Mouse (Mus musculus) megakaryocyte progenitor cell, adult 5-6 weeks (primary cell): ENCODE measurements at regions not wholly inside any gene's neighbourhood (a gene's known extent, or its start where the extent isn't known, plus 50 kb on each side); places are given as distances from the start of the nearest gene placed in this dataset.

ENCODE experiments used
- ATAC-seq: replicated peaks from 2 replicates; pipeline ENCODE4 v1.8.0; 2016; ENCODE audit warnings: mild to moderate bottlenecking, moderate TSS enrichment, inconsistent platforms; ENCODE audit not compliant: poor library complexity

DNA sequence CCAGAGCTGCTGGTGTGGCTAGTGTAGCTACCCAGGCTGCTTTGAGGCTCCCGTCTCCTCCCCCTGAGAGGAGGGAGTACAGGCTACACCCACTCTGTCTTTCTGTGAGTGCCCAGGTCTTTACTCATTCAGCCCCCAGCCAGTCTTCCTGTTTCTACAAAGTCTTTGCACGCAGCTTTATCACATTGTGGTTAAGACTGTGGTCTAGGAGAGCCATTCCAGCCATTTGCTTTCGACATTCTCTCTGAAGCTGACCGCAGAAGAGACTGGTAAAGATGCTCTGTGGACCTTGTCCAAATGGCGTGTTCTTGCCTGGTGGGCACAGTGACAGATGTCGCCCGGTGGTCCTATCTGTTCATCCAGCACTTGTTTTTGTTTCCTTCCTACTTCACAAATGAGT is 62.0 kb downstream of the Tpra1 start:
- ATAC-seq = peak; percentile 70

DNA sequence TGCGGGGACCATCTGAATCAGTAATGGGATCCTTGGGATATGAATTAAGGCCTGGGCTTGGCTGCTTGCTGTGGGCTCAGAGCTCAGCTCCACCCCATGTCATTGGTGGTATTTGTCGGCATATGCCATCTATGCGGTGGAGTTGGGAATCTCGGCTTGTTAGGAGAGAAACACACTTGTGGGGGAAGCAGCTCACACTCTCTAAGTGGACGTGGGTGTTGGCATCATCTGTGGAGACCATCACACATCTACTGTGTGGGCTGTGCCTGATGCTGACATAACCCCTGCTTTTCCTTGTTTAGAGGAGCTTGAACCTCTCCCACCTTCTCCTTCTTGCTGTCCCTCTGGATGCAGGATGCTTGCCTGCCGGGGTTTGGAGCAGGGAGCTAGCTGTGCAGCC is 62.9 kb downstream of the Tpra1 start:
- ATAC-seq = no peak

DNA sequence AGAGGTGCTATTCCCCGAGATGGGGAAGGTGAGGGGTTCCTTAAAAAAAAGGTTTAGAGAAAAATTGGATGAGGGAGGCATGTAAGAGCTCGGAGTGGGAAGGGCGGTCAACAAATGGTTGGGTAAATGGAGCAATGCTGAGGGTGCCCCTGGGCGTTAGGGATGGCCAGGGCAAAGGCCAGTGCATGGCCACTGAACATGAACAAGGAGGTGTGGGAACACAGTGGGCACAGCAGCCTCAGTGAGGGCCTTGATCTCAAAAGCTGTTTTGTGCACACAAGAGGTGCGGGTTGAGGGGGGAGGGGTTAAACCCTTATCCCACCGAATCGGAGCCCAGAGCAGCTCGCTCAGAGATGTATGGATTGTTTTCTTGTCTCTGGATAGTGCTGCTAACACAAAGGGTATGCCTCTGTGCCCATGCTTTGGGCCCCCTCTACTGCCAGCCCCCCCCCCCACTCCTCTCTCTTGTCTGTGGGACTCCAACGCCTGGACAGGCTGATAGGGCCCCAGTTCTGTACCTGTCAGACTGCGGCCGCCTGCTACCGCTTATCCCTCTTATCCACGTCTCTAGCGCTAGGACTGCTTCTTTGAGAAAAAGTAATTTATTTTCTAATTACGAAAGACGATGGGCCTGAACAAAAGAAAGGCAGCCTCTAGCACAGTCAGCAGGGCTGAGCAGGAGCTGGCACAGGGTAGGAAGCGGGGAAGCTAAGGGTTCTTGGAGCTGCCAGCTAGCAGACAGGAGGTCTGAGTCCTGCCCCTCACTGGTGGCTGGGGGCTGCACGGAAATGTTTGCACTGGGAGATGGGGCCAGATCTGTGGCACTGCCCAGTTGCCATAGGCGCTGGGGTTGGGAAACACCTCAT is 63.5 kb downstream of the Tpra1 start:
- ATAC-seq = no peak

DNA sequence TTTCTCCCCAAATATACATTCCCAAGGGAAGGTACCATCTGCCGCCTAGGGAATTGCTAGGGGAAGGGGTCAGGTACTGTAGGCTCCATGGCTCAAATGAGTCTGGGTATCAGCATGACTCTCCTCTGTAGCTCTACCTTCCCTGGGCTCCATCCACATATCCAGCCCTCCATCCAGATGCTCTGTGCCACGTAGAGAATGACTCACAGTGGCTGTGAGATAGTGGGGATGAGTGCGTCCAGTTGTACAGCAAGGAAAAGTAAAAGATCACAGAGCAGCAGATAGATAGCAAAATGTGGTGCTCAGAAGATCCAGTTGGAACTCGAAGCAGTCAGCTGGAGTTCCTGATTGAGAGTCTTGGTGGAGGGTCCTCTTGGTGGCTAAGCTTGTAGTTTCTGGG is 64.5 kb downstream of the Tpra1 start:
- ATAC-seq = no peak

DNA sequence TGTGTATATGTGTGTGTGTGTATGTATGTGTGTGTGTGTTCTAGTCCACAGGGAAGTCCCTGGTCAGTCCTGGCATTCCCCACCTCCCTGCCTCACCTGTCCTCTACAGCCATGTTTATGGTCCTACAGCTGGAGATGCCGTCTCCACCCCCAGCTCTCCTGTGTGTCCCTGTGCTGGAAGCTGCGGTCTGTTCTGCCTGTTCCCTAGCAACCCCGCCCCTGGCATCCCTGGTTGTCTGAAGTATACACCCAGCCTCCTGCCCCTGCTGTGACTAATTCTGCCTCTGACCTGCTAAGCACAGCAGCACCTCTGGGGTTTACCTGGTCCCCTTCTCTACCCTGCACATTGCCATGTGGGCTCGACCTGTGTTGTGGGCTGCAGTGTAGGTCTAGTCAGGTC is 66.8 kb downstream of the Tpra1 start:
- ATAC-seq = no peak

DNA sequence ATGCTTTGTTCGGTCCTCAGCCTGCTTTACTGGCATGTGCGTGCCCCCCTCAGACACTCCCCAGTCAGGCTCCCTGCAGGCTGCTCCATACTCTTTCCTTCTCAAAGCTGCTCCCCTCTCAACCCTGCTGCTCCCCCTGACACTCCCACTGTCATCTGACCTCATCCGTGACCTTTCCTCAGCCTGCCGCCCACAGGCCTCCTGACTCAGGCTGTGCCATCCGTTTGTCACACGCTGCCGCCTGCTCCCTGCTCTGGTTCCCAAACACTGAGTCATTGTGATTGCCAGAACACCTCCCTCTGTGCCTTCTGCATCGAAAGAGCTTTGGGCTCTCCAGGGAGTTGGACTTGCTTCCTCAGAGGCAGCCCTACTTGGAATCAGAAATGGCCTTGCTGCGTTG is 69.7 kb downstream of the Tpra1 start:
- no peak for ATAC-seq

DNA sequence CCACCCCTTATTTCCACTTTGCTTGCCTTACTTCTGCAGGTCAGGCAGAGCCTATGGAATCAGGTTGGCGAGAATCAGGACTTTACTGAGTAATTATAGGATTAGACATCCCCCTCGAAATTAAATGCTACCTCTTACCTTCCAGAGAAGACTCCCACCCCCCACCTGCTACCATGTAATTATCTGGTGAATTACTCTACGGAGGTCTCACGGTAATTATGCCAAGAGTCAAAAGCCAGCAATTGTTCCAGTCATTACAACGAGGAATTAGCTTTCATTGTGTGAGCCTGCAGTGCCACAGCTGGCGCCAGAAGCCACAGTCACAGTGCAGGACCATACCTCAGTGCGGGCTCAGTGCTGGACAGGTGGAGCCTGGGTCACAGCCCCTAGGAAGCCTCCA is 72.4 kb downstream of the Tpra1 start:
- ATAC-seq = no peak

DNA sequence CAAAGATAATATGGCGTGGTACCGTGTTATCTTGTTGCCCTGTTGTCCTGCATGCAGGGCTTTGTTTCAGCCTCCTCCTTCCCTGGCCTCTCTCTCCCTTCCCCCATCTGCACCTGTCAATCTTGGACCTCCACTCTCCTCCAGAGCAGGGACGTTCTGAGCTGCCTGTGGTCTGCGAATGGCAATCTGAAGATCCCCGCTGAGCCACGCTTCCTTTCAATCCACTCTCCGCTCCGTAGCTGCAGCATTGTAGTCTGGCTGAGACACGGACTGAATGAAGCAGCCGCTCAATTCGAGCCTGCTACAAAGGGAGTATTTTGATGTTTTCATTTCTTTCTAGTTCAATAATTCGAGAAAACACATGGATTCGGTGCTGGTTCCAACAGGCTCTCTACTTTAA is 74.5 kb downstream of the Tpra1 start:
- no peak for ATAC-seq

DNA sequence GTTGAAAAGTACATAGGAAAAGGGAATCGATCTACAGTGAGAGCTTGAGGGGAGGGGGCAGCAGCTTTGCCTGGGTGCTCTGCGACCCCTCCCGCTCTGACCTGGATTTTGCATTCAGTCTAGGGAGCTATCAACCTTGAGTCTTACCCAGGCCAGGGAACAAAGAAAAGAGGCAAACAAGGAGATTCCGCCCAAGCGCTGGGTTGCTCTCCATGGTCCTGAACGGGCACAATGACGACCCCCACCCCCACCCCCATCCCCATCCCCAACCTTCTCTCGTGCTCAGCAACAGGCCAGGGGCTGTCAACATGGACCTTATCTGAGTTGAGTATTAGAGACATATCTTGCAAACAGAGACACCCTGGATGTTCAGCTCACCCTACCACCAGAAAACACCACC is 74.9 kb downstream of the Tpra1 start:
- ATAC-seq = no peak

DNA sequence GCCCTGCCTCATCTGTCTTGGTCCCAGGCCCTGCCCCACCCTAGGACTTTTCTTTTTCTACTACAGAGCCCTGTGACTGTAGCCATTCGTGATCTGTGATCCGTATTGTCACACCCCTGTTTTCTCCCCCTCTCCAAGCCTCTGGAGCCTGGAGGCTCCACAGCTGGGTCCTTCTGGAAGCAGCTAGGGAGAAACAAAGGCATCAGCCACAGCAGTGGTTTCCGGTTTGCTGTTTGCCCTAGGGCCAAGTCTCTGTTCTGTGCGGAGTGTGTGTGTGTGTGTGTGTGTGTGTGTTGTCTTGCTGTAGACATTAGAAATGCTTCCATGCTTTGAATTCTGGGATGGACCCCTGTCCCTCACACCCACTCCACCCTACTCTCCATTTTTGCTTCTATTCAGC is 76.9 kb downstream of the Tpra1 start:
- ATAC-seq = no peak

DNA sequence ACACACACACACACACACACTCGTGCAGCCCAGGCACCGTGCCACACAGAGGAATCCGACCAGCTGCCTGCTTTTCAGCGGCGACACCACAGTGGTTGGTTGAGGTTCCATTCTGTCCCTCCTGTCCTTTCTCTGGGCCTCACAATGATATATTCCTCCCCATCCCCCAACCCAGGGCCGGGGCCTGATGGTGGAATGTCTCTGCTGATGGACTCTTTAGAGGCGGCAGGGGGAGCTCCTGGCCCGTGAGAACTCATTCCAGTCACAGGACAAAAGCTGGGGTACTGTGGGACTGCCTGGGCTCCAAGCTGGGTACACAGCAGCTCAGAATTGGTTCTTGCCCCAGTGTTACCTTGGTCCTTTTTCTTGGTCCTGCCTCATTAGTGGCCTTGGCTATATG is 78.1 kb downstream of the Tpra1 start:
- peak; percentile 75 for ATAC-seq

DNA sequence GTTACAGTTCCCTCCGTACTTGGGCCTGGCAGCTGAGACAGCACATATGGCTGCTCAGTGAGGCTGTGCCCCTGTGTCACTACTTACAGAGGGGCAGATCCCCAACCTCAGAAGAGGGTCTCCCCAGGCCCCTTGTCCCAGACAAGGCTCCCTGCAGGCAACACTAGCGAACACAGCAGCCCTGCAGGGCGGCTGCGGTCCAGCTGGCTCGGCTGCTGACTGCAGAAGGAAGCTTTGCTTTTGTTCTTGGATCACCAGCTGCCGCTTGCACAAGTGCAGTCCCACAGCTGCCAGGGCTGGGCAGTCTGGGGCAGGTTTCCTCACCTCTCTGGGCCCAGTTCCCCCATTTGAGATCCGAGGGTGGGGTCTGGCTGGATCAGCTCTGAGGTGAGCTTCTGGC is 79.5 kb downstream of the Tpra1 start:
- no peak for ATAC-seq

DNA sequence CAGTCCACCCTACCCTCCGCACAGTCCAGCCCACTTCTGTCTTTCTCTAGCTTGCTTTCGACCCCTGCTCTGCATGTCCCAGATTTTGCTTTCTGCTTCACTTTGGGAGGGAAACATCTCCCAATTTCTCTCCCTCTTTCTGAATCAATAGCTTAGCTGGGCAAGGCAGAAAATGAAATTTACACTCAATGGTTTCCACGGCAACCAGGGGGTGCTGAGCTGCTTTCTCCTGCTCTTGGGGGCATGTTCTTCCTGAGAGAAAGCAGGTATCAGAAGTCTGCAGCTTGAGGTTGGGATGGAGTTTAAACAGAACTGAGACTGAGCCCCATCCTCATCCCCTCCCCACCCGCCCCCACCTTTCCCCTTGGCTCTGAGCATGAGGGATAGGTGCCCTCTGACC is 82.1 kb downstream of the Tpra1 start:
- ATAC-seq = no peak

DNA sequence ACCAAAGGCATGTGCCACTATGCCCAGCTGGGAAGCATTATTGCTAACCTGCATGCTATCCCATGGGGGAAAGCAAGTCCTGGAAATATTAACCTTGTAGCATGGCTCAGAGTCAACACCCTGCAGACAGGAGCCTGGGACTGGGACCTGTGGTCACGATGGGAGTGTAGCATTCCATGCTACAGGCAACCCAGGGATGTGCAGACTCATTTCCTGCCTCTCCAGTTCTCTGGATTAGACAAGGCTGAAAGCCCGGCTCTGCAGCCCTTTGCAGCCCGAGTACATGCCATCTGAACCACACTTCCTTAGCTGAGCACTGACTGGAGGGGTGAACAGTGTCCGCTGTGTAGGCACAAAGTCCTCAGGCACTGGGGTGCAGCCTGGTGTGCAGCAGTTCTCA is 82.8 kb downstream of the Tpra1 start:
- no peak for ATAC-seq

DNA sequence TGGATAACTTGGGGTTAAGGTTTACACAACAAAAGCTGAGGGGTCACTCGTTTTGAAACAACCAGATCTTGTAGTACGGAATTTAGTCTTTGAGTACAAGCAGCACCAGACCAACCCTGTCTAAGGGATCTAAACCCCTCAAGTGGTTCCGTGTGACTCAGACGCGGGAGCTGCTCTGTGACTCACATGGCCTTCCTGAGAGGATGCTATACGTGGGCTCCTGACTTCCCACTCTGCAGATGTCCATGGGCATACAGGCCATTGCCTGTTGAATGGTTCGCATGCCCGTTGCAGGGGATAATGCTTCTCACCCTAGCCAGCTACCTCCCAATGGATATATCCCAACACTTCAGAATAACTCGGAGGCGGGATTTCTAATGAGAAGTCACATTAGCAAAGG is 86.5 kb downstream of the Tpra1 start:
- no peak for ATAC-seq

DNA sequence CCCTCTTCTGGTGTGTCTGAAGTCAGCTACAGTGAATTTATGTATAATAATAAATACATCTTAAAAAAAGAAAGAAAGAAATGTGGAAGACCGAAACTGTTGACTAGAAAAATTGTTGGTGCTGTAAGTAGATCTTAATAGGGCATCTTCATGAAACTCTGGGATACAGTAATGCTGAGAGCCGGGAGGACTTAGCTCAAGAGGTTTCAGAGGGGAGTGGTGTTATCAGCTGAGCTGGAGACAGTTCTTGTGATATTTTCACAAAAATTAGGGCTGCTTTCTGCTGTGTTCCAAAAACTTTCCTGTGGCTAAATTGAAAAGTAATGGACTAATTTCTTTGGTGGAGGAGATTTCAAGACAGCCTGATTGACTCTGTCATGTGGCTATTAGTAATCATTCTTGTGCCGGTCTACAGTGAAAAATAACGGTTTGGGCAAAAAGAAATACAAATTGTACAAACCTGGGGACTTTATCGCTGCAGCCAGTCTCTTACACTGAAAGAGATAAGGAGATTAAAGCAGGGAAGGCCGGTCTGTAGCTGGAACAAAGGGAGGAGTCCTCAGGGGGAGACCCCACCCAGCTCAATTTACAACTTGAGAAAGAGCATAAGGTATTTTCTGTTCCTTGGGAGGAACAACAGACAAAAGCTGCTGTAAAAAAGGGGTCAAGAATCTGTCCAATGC is 87.7 kb downstream of the Tpra1 start:
- ATAC-seq = peak; percentile 61

DNA sequence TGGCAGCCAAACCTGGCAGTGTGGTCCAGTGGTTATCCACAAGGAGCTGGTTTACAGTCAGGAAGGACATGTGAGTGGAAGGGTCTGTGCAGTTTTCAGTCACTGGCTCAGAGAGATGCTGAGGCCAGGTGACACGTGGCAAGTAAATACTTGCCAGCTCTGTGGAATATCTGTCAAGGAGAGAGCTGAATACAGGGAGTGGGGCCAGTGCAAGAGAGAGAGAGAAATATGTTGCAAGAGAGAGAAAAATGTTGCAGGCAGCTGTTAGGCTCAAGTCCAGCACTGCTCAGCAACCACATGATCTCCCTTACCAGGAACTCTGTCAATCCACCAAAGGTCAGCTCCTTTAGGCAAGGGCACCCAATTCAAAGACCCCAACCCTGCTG is 88.2 kb downstream of the Tpra1 start:
- peak; percentile 60 for ATAC-seq

DNA sequence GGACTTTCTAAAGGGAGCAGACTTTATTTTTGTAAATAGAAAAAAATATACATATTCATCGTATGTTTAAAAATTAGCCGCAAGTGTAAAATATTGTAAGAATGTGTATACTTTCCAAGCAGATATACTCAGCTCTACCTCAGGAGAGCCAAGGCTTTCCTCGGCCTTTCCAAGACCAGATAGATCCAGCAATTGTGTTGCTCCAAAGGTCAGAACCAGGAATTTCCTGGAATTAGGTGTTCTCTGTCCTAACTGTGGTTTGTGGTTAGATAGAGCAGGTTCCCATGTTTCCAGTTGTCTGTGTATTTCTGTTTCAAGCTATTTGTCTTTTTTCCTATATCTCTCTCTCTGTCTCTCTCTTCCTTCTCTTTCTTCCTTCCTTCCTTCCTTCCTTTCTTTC is 93.0 kb downstream of the Tpra1 start:
- no peak for ATAC-seq

DNA sequence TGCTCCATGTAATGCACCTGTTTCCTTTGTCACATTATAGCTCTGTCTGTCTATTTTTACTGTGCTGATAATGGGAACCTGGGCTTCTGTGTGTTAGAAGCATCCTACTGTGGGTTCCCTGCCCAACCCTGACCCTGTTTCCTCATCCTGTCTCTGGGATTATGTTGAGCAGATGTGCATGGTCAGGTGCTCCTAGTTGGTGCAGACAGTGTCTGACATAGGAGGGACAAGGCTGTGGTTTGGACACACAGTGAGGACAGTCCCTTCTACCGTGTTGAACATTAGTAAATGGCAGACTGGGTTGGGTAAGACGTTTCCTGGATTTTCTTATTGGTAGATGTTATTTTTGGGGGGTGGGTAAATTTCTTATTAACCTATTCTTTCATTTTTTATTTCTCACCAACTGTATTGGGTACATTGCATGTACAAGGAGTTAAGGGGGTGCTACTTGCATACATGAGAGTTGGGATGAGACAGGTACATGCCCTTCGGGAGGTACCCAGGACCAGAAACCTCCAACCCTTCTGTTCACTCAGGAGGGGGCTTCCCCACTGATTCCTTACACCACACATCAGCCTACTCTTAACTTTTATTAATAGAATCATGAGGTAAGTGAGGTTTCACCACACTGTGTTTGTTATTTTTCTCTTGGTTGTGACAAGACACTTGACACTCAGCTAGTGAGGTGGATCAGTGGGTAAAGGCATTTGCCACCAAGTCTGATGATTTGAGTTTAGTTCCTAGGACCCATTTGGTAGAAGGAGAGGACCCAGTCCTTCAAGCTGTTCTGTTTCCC is 97.1 kb downstream of the Tpra1 start:
- ATAC-seq = no peak

DNA sequence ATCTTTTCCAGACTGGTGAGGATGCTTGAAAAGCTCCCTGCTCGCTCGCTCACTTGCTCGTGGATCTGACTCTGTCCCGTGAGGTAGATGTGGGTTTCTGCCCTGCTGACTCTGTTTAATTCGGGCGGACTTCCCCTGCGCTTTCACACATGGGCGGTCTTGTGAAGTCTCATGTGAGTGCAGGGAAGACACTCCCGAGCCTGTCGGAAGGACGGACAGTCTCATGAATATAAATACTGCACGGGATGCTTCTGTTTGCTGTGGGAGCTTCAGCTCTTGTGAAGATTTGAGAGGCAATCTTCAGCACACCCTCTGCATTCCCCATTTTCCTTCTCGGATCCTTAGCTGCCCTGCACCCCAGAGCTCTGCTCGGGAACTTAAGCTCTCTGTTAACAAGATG is 98.3 kb downstream of the Tpra1 start:
- no peak for ATAC-seq

DNA sequence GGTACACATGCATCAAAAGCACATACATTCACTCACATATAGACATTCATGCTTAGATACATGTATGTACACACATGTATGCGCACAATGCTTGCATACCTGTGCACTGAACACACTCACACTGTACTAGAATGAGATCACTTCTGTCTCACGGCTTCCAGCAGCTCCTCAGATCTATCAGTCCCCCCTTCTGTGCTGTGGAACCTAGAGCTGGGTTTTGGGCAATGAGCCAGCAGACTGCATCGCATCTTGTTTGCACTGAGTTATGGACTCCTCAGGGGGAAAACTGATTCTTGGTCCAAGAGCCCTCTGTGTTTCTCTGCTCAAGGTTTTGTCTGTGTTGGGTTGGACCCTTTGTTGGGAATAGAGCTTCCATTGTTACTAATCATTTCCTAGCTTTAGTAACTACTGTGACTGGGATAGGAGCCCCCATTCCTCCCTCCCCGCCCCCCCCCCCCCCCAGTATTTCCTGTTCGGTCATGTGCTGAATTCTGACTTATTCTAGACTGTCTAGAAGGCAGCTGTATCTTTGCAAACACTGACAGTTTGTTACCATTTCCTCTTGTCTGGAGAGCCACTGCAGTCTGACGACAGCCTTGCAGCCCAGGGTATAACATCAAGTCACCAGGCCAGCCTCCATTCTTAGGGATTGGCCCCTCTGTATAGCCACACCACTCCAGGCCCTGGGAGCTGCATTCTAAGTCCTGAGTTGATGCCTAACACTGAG is 101.3 kb downstream of the Tpra1 start:
- ATAC-seq = no peak
